Mouse (Mus musculus): ENCODE measurements at regions not wholly inside any gene's neighbourhood (a gene's known extent, or its start where the extent isn't known, plus 50 kb on each side); places are given as distances from the start of the nearest gene placed in this dataset.

GRCm38 (mm10) chr1:90318502-90318901 is 114.7 kb downstream of the Ackr3 start:
- no peak overlapping the region for H3K27ac ChIP-seq (replicated peaks; ENCODE audit: low read depth, low read length)
- no peak for ATAC-seq (replicated peaks; ENCODE audit: insufficient number of reproducible peaks, low FRiP score, low TSS enrichment, low read depth)
- 78% methylated on average over 9 of the region's 9 CpGs for WGBS

DNA sequence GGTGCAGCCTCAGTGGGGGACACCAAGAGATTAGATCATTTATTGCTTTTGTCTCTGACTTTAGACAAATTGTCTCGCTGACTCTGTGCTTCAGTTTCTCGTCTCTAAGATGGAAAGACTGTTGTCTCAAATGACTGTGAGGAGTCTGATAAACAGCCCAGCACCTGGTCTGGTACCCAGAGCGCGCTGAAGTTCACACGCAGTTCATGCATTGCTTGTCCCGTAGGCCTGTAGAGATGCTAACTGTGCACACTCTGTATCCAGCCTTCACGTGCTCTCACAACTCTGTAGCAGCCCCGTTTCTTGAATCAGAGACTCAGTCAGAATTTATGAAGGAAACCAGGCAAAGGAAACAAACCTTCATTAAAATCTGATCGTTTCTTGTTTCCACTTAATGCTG is 116.7 kb downstream of the Ackr3 start:
- no peak overlapping the region for H3K4me2 ChIP-seq (ENCODE audit: low read depth, low read length)
- no peak overlapping the region for H3K9ac ChIP-seq (replicated peaks; ENCODE audit: low read length)
- H3K27ac ChIP-seq (replicated peaks; ENCODE audit: low read depth, low read length): no peak overlapping the region
- DNase-seq (ENCODE audit: low spot score) (no peak), ATAC-seq (replicated peaks; ENCODE audit: insufficient number of reproducible peaks, low FRiP score, low TSS enrichment, low read depth) (no peak)
- 65% methylated on average over 9 of the region's 9 CpGs for WGBS
- H3K36me3 ChIP-seq (replicated peaks; ENCODE audit: control insufficient read depth, insufficient read depth, low read depth, low read length): no peaks in the 10 kb centered on the region
- no peaks in the 10 kb centered on the region for H3K27me3 ChIP-seq (ENCODE audit: control insufficient read depth, insufficient read depth, low read length)
- H3K4me3 ChIP-seq (ENCODE audit: low read depth, low read length): no peak overlapping the region
- no peaks in the 10 kb centered on the region for H3K9me3 ChIP-seq (replicated peaks; ENCODE audit: control insufficient read depth, low read length)
- H3K4me1 ChIP-seq (ENCODE audit: control insufficient read depth, insufficient read depth, low read length): no peaks in the 10 kb centered on the region

More at GRCm38 (mm10) chr1:90318502-90318901, 114.7 kb downstream of the Ackr3 start:
- H3K9me3 ChIP-seq (replicated peaks; ENCODE audit: control insufficient read depth, low read length): no peaks in the 10 kb centered on the region
- no peak overlapping the region for H3K9ac ChIP-seq (replicated peaks; ENCODE audit: low read length)
- H3K27me3 ChIP-seq (ENCODE audit: control insufficient read depth, insufficient read depth, low read length): no peaks in the 10 kb centered on the region
- DNase-seq (ENCODE audit: low spot score): no peak
- no peak overlapping the region for H3K4me2 ChIP-seq (ENCODE audit: low read depth, low read length)
- H3K4me1 ChIP-seq (ENCODE audit: control insufficient read depth, insufficient read depth, low read length): no peaks in the 10 kb centered on the region
- H3K36me3 ChIP-seq (replicated peaks; ENCODE audit: control insufficient read depth, insufficient read depth, low read depth, low read length): no peaks in the 10 kb centered on the region
- H3K4me3 ChIP-seq (ENCODE audit: low read depth, low read length): no peak overlapping the region

DNA sequence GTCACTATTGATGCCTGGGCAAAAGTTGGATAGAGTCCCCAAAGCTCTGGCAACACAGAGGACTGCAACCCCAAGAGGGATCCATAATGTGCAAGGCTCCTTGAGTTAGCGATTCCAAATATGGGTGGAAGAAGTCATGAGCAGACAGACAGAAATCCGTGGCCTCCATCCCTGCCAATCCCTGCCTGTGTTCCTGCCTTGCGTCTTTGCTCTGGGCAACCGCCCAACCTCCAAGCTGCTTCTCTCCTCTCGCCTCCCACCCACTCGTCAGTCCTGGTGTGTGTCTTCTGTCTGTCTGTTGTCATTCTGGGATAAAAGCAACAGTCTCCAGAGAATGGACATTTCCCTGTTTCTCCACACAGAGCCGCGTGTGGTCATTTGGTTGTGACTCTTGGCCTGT is 117.7 kb downstream of the Ackr3 start:
- H3K9ac ChIP-seq (replicated peaks; ENCODE audit: low read length): no peak overlapping the region
- no peak overlapping the region for H3K4me3 ChIP-seq (ENCODE audit: low read depth, low read length)
- 90% methylated on average over 8 of the region's 8 CpGs for WGBS
- no peaks in the 10 kb centered on the region for H3K9me3 ChIP-seq (replicated peaks; ENCODE audit: control insufficient read depth, low read length)
- no peak overlapping the region for H3K27ac ChIP-seq (replicated peaks; ENCODE audit: low read depth, low read length)
- H3K27me3 ChIP-seq (ENCODE audit: control insufficient read depth, insufficient read depth, low read length): no peaks in the 10 kb centered on the region
- no peak for ATAC-seq (replicated peaks; ENCODE audit: insufficient number of reproducible peaks, low FRiP score, low TSS enrichment, low read depth)
- no peak for DNase-seq (ENCODE audit: low spot score)
- no peaks in the 10 kb centered on the region for H3K36me3 ChIP-seq (replicated peaks; ENCODE audit: control insufficient read depth, insufficient read depth, low read depth, low read length)
- no peak overlapping the region for H3K4me2 ChIP-seq (ENCODE audit: low read depth, low read length)
- no peaks in the 10 kb centered on the region for H3K4me1 ChIP-seq (ENCODE audit: control insufficient read depth, insufficient read depth, low read length)

DNA sequence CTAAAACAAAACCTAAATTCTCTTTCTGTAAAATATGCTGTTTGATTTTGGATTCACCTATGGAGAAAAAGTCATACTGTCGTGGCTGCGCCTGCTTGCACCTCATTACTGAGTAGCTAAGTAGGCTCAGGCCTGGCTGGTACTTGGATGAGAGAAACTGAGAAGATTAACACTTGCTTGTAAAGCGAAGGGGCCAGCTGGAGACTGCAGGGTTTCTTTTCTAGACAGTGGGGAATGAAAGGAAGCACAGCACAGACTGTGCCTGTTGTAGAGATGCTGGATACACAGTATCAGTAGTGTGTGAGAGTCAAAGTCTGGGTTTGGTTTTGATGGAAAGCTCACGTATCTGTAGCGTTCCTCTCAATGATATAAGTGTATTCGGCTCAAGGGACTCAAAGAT is 123.5 kb downstream of the Ackr3 start:
- Histone ChIP-seq H3K9ac (replicated peaks; ENCODE audit: low read length) (no peak overlapping the region), H3K27ac (replicated peaks; ENCODE audit: low read depth, low read length) (no peak overlapping the region), H3K4me3 (ENCODE audit: low read depth, low read length) (no peak overlapping the region), H3K27me3 (ENCODE audit: control insufficient read depth, insufficient read depth, low read length) (no peaks in the 10 kb centered on the region), H3K36me3 (replicated peaks; ENCODE audit: control insufficient read depth, insufficient read depth, low read depth, low read length) (no peaks in the 10 kb centered on the region), H3K4me2 (ENCODE audit: low read depth, low read length) (no peak overlapping the region), H3K9me3 (replicated peaks; ENCODE audit: control insufficient read depth, low read length) (no peaks in the 10 kb centered on the region), H3K4me1 (ENCODE audit: control insufficient read depth, insufficient read depth, low read length) (no peaks in the 10 kb centered on the region)
- 74% methylated on average over 6 of the region's 6 CpGs for WGBS
- no peak for DNase-seq (ENCODE audit: low spot score)
- no peak for ATAC-seq (replicated peaks; ENCODE audit: insufficient number of reproducible peaks, low FRiP score, low TSS enrichment, low read depth)

GRCm38 (mm10) chr1:90332531-90332930 is 128.8 kb downstream of the Ackr3 start:
- 88% methylated on average over 4 of the region's 4 CpGs for WGBS
- DNase-seq (ENCODE audit: low spot score) (no peak), ATAC-seq (replicated peaks; ENCODE audit: insufficient number of reproducible peaks, low FRiP score, low TSS enrichment, low read depth) (no peak)
- H3K27me3 ChIP-seq (ENCODE audit: control insufficient read depth, insufficient read depth, low read length): no peaks in the 10 kb centered on the region
- H3K4me1 ChIP-seq (ENCODE audit: control insufficient read depth, insufficient read depth, low read length): peaks cover 6% of the 10 kb centered on the region; the same call in 1 of the 2 replicates
- H3K4me2 ChIP-seq (ENCODE audit: low read depth, low read length): no peak overlapping the region
- H3K36me3 ChIP-seq (replicated peaks; ENCODE audit: control insufficient read depth, insufficient read depth, low read depth, low read length): no peaks in the 10 kb centered on the region
- no peaks in the 10 kb centered on the region for H3K9me3 ChIP-seq (replicated peaks; ENCODE audit: control insufficient read depth, low read length)
- no peak overlapping the region for H3K4me3 ChIP-seq (ENCODE audit: low read depth, low read length)
- H3K9ac ChIP-seq (replicated peaks; ENCODE audit: low read length): no peak overlapping the region
- H3K27ac ChIP-seq (replicated peaks; ENCODE audit: low read depth, low read length): no peak overlapping the region

DNA sequence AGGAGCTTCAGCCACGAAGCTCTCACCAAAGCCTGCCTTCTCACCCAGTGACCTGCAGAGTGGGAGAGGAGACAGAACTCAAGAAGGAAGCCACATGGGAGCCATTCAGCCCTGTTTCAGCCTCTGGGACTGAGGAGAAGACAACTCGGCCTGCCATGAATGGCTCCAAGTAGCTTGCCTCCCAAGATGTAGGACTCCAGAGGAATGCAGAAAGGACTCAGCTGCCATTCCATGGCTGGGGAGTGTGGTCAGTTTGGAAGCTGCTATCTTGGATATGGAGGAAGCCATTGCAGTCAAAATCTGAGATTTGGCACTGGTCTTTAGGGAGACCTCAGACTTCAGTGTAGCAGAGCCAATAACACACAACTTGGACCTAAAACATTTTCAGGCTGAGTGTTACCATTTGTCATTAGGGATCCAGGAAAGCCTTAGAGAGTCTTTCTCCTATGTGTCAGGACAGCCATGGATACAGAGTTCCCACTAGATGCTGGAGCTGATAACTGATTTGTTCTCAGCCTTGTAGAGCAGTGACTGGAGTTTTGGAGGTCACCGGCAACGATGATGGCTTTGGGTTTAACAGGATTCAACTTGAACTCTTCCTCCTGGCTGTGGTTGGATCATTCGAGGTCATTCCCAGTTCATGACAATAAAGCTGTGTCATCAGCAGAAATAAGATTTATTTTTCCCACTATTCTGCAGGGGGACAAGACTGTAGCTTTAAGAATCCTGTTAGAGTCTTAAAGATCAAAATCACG is 130.1 kb downstream of the Ackr3 start:
- Histone ChIP-seq H3K36me3 (replicated peaks; ENCODE audit: control insufficient read depth, insufficient read depth, low read depth, low read length) (no peaks in the 10 kb centered on the region), H3K27ac (replicated peaks; ENCODE audit: low read depth, low read length) (no peak overlapping the region), H3K9ac (replicated peaks; ENCODE audit: low read length) (no peak overlapping the region), H3K4me1 (ENCODE audit: control insufficient read depth, insufficient read depth, low read length) (peaks cover 10% of the 10 kb centered on the region; the same call in 1 of the 2 replicates), H3K4me2 (ENCODE audit: low read depth, low read length) (no peak overlapping the region), H3K4me3 (ENCODE audit: low read depth, low read length) (no peak overlapping the region), H3K9me3 (replicated peaks; ENCODE audit: control insufficient read depth, low read length) (no peaks in the 10 kb centered on the region), H3K27me3 (ENCODE audit: control insufficient read depth, insufficient read depth, low read length) (no peaks in the 10 kb centered on the region)
- WGBS: 84% methylated on average over 6 of the region's 6 CpGs
- ATAC-seq (replicated peaks; ENCODE audit: insufficient number of reproducible peaks, low FRiP score, low TSS enrichment, low read depth) (no peak), DNase-seq (ENCODE audit: low spot score) (no peak)

- H3K4me1 ChIP-seq (ENCODE audit: control insufficient read depth, insufficient read depth, low read length): peaks cover 10% of the 10 kb centered on the region; the same call in 1 of the 2 replicates
- H3K27me3 ChIP-seq (ENCODE audit: control insufficient read depth, insufficient read depth, low read length): no peaks in the 10 kb centered on the region
- H3K4me2 ChIP-seq (ENCODE audit: low read depth, low read length): no peak overlapping the region
- DNase-seq (ENCODE audit: low spot score) (peak; percentile 78), ATAC-seq (replicated peaks; ENCODE audit: insufficient number of reproducible peaks, low FRiP score, low TSS enrichment, low read depth) (no peak)
- H3K36me3 ChIP-seq (replicated peaks; ENCODE audit: control insufficient read depth, insufficient read depth, low read depth, low read length): no peaks in the 10 kb centered on the region
- no peak overlapping the region for H3K4me3 ChIP-seq (ENCODE audit: low read depth, low read length)
- no peak overlapping the region; the same call in 1 of the 2 replicates for H3K9ac ChIP-seq (replicated peaks; ENCODE audit: low read length)
- 40% methylated on average over 25 of the region's 25 CpGs for WGBS
- peak overlapping the region; percentile 20; the same call in 1 of the 2 replicates for H3K27ac ChIP-seq (replicated peaks; ENCODE audit: low read depth, low read length)
- no peaks in the 10 kb centered on the region for H3K9me3 ChIP-seq (replicated peaks; ENCODE audit: control insufficient read depth, low read length)
Observed at GRCm38 (mm10) chr1:90335001-90335747, 131.4 kb downstream of the Ackr3 start.

DNA sequence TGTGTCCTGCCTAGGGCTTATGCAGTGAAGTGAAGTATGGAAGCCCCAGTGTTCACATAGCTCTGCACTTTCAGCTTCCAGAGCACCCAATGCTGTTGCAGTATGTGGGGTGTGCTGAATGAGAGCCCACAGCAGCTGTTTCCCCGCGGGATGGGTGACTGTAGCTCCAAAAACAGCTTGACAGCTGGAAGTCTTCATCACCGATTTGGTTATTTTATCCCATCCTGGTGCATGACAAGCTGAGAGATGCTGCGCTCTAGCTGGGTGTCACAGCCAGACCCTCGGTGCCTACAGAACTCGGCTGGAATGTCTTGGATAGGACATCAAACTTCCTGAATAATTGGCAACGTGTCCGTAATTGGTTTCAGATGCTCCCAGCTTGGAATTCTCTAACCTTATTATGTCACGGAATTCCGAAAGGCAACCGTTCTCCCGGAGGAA is 134.1 kb downstream of the Ackr3 start:
- Histone ChIP-seq H3K36me3 (replicated peaks; ENCODE audit: control insufficient read depth, insufficient read depth, low read depth, low read length) (no peaks in the 10 kb centered on the region), H3K9ac (replicated peaks; ENCODE audit: low read length) (no peak overlapping the region), H3K4me2 (ENCODE audit: low read depth, low read length) (no peak overlapping the region), H3K27ac (replicated peaks; ENCODE audit: low read depth, low read length) (0 out of 2 replicates have a peak overlapping the region, but pooled peaks have one; percentile 16), H3K9me3 (replicated peaks; ENCODE audit: control insufficient read depth, low read length) (no peaks in the 10 kb centered on the region), H3K4me3 (ENCODE audit: low read depth, low read length) (no peak overlapping the region), H3K27me3 (ENCODE audit: control insufficient read depth, insufficient read depth, low read length) (no peaks in the 10 kb centered on the region), H3K4me1 (ENCODE audit: control insufficient read depth, insufficient read depth, low read length) (peaks cover 10% of the 10 kb centered on the region; the same call in 1 of the 2 replicates)
- WGBS: 31% methylated on average over 12 of the region's 12 CpGs
- no peak for ATAC-seq (replicated peaks; ENCODE audit: insufficient number of reproducible peaks, low FRiP score, low TSS enrichment, low read depth)
- DNase-seq (ENCODE audit: low spot score): peak; percentile 93
